Mouse (Mus musculus) intestine, embryonic 14.5 days (tissue): Measurements from ENCODE around the gene Sptssa. TPM values are rescaled to one million over a fixed set of nuclear protein-coding genes. Genes with fewer than 3 reads are reported as not detected.

Experiments used
- ATAC-seq: fragments of 200-750 bp; cut with Nextera tagmentation; replicated peaks from 2 replicates; pipeline ENCODE4 v1.8.0; 2017; ENCODE audit warnings: low read depth, moderate number of reproducible peaks, moderate TSS enrichment, moderate library complexity; ENCODE audit not compliant: low FRiP score, low TSS enrichment
- DNase-seq: peaks from one replicate; pipeline ENCODE4 v3.0.0-alpha.2; 2018; ENCODE audit warnings: low spot score
- H3K27ac ChIP-seq: fragments of 300-500 bp; sonication (generic); 2 replicates; pipeline ENCODE4 v1.5.1; 2014; ENCODE audit warnings: low read depth, mild to moderate bottlenecking, control low read depth
- H3K27me3 ChIP-seq: fragments of 300-500 bp; sonication (generic); replicated peaks from 2 replicates; pipeline ENCODE4 v1.6.1; 2014; ENCODE audit warnings: low read length, control low read depth; ENCODE audit not compliant: control insufficient read depth, insufficient read depth
- H3K36me3 ChIP-seq: fragments of 300-500 bp; sonication (generic); 2 replicates; pipeline ENCODE4 v1.6.1; 2014; ENCODE audit warnings: low read length, control low read depth; ENCODE audit not compliant: control insufficient read depth, insufficient read depth
- H3K4me1 ChIP-seq: fragments of 300-500 bp; sonication (generic); replicated peaks from 2 replicates; pipeline ENCODE4 v1.6.1; 2014; ENCODE audit warnings: low read length, control low read depth, mixed read lengths; ENCODE audit not compliant: control insufficient read depth, insufficient read depth
- H3K4me2 ChIP-seq: fragments of 300-500 bp; sonication (generic); 2 replicates; pipeline ENCODE4 v1.6.1; 2014; ENCODE audit warnings: low read length
- H3K4me3 ChIP-seq: fragments of 300-500 bp; sonication (generic); 2 replicates; pipeline ENCODE4 v1.5.1; 2014; ENCODE audit warnings: low read depth, low read length, control low read depth, mixed read lengths
- H3K9ac ChIP-seq: fragments of 300-500 bp; sonication (generic); 2 replicates; pipeline ENCODE4 v1.6.1; 2014; ENCODE audit warnings: mild to moderate bottlenecking, low read length
- H3K9me3 ChIP-seq: fragments of 300-500 bp; sonication (generic); 2 replicates; pipeline ENCODE4 v1.6.1; 2016; ENCODE audit warnings: low read length, control low read depth; ENCODE audit not compliant: control insufficient read depth
- WGBS: fragments of 180-500 bp; shearing (Covaris S2); extraction: QIAGEN DNeasy Blood & Tissue Kit; methylation state at CpG from one replicate; pipeline ENCODE4 v1.1.7; 2014; 5-methylcytosine and 5-hydroxymethylcytosine counted together
- polyA plus RNA-seq: library from polyadenylated mRNA; unstranded; fragments of >200 nt; fragmentation: Nextera tagmentation; extraction: Ambion mirVana; gene quantifications from 2 replicates; pipeline ENCODE4 v1.2.1, GENCODE M21; 2014

The Sptssa gene
- polyA plus RNA-seq, 1 experiment from 2014 or later: 224 TPM

GRCm38 (mm10) chr12:54620042-54620705, 36.2 kb downstream of the Sptssa start:
- no peak for ATAC-seq
- Histone ChIP-seq H3K27me3 (no peaks in the 10 kb centered on the region), H3K4me1 (no peaks in the 10 kb centered on the region), H3K36me3 (no peaks in the 10 kb centered on the region), H3K4me3 (no peak overlapping the region), H3K4me2 (no peak overlapping the region), H3K27ac (no peak overlapping the region), H3K9ac (no peak overlapping the region), H3K9me3 (no peaks in the 10 kb centered on the region)
- no peak for DNase-seq
- 88% methylated on average over 13 of the region's 13 CpGs for WGBS

GRCm38 (mm10) chr12:54608988-54609387, 47.4 kb downstream of the Sptssa start:
- ATAC-seq (no peak), DNase-seq (no peak)
- H3K9ac ChIP-seq: no peak overlapping the region
- 65% methylated on average over 6 of the region's 6 CpGs for WGBS
- H3K27me3 ChIP-seq: no peaks in the 10 kb centered on the region
- no peak overlapping the region for H3K4me3 ChIP-seq
- no peak overlapping the region for H3K4me2 ChIP-seq
- no peak overlapping the region for H3K27ac ChIP-seq
- H3K4me1 ChIP-seq: no peaks in the 10 kb centered on the region
- H3K36me3 ChIP-seq: no peaks in the 10 kb centered on the region
- no peaks in the 10 kb centered on the region for H3K9me3 ChIP-seq

DNA sequence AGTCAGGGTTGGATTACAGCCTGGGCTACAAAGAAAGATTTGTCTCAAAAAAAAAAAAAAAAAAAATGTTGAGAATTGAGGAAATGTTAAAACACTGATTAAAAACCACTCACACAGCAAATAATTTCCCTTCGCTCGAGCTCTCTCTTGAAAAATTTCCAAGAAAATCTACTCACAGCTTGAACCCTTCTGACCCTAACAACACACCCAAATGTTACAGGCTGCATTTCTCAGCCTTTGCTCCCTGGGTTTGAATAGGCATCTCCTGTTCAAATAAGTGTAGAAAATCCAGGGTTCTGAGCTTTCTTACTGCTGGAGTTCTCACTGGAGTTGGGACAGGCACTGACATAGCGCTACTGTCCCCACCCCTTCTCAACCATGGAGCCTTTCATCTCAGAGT, 51.2 kb downstream of the Sptssa start:
- DNase-seq: no peak
- H3K4me2 ChIP-seq: no peak overlapping the region
- ATAC-seq: no peak

GRCm38 (mm10) chr12:54603542-54604167, 52.7 kb downstream of the Sptssa start:
- H3K27me3 ChIP-seq: no peaks in the 10 kb centered on the region
- H3K4me1 ChIP-seq: no peaks in the 10 kb centered on the region
- H3K4me2 ChIP-seq: no peak overlapping the region
- no peak overlapping the region for H3K9ac ChIP-seq
- no peak overlapping the region for H3K27ac ChIP-seq
- no peaks in the 10 kb centered on the region for H3K9me3 ChIP-seq
- no peak for ATAC-seq
- 68% methylated on average over 8 of the region's 9 CpGs for WGBS
- DNase-seq: no peak
- no peak overlapping the region for H3K4me3 ChIP-seq
- H3K36me3 ChIP-seq: no peaks in the 10 kb centered on the region

More for the DNA sequence above, 51.2 kb downstream of the Sptssa start:
- H3K27me3 ChIP-seq: no peaks in the 10 kb centered on the region
- H3K9me3 ChIP-seq: no peaks in the 10 kb centered on the region
- no peak overlapping the region for H3K9ac ChIP-seq
- no peak overlapping the region for H3K4me3 ChIP-seq
- H3K4me1 ChIP-seq: no peaks in the 10 kb centered on the region
- 61% methylated on average over 3 of the region's 3 CpGs for WGBS
- no peaks in the 10 kb centered on the region for H3K36me3 ChIP-seq
- H3K27ac ChIP-seq: no peak overlapping the region

- ATAC-seq: no peak
- Histone ChIP-seq H3K4me3 (no peak overlapping the region), H3K9me3 (no peaks in the 10 kb centered on the region), H3K4me2 (no peak overlapping the region), H3K9ac (no peak overlapping the region), H3K27ac (no peak overlapping the region), H3K4me1 (no peaks in the 10 kb centered on the region), H3K36me3 (no peaks in the 10 kb centered on the region), H3K27me3 (no peaks in the 10 kb centered on the region)
- WGBS: 96% methylated on average over 4 of the region's 4 CpGs
- DNase-seq: no peak
Measured at GRCm38 (mm10) chr12:54600482-54600881, 55.9 kb downstream of the Sptssa start.

- Histone ChIP-seq H3K4me1 (no peaks in the 10 kb centered on the region), H3K36me3 (no peaks in the 10 kb centered on the region), H3K9me3 (no peaks in the 10 kb centered on the region), H3K27ac (no peak overlapping the region), H3K4me2 (no peak overlapping the region), H3K9ac (no peak overlapping the region), H3K27me3 (no peaks in the 10 kb centered on the region), H3K4me3 (no peak overlapping the region)
- 90% methylated on average over 3 of the region's 3 CpGs for WGBS
- ATAC-seq: no peak
- no peak for DNase-seq
Measured at GRCm38 (mm10) chr12:54598358-54598757, 58.0 kb downstream of the Sptssa start.

- no peak for ATAC-seq
Measured at GRCm38 (mm10) chr12:54596715-54597114, 59.7 kb downstream of the Sptssa start.

More at GRCm38 (mm10) chr12:54596715-54597114, 59.7 kb downstream of the Sptssa start:
- Histone ChIP-seq H3K27me3 (no peaks in the 10 kb centered on the region), H3K4me2 (no peak overlapping the region), H3K4me3 (no peak overlapping the region), H3K27ac (no peak overlapping the region), H3K9ac (no peak overlapping the region), H3K36me3 (no peaks in the 10 kb centered on the region), H3K9me3 (no peaks in the 10 kb centered on the region), H3K4me1 (no peaks in the 10 kb centered on the region)
- no peak for DNase-seq
- WGBS: 85% methylated on average over 4 of the region's 4 CpGs
